Mouse (Mus musculus) heart, embryonic 14.5 days (tissue): ENCODE measurements around the gene Cacng8. TPM values are rescaled to one million over a fixed set of nuclear protein-coding genes. Genes with fewer than 3 reads are reported as not detected.

ENCODE experiments used
- ATAC-seq: fragments of 200-750 bp; cut with Nextera tagmentation; 2 replicates; pipeline ENCODE4 v1.8.0; 2017; ENCODE audit warnings: low read depth, moderate TSS enrichment; ENCODE audit not compliant: insufficient number of reproducible peaks, insufficient read depth, low FRiP score
- H3K27ac ChIP-seq, 2 experiments: fragments of 200-500 bp in 1 of 2; fragments of 300-500 bp in 1 of 2; sonication (generic) in 1 of 2; replicated peaks in 1 of 2; 2 replicates each; pipeline ENCODE4 v1.5.1; 2012 to 2014; ENCODE audit warnings: low read depth in 2 of 2, low read length in 2 of 2, control low read depth in 1 of 2, mild to moderate bottlenecking in 1 of 2, mixed read lengths in 1 of 2; ENCODE audit not compliant: control insufficient read depth in 1 of 2, insufficient read depth in 1 of 2
- H3K27me3 ChIP-seq: fragments of 300-500 bp; sonication (generic); 2 replicates; pipeline ENCODE4 v1.6.1; 2014; ENCODE audit warnings: mild to moderate bottlenecking, low read length, control low read depth; ENCODE audit not compliant: control insufficient read depth, insufficient read depth
- H3K36me3 ChIP-seq: fragments of 300-500 bp; sonication (generic); 2 replicates; pipeline ENCODE4 v1.6.1; 2014; ENCODE audit warnings: mild to moderate bottlenecking, control low read depth, low read length, mixed read lengths; ENCODE audit not compliant: control insufficient read depth, insufficient read depth
- H3K4me1 ChIP-seq, 2 experiments: fragments of 200-500 bp in 1 of 2; fragments of 300-500 bp in 1 of 2; sonication (generic) in 1 of 2; 2 replicates each; pipeline ENCODE4 v1.6.1; 2012 to 2014; ENCODE audit warnings: low read length in 2 of 2, control low read depth in 1 of 2, mixed read lengths in 1 of 2; ENCODE audit not compliant: control insufficient read depth in 2 of 2, insufficient read depth in 2 of 2
- H3K4me2 ChIP-seq: fragments of 300-500 bp; sonication (generic); 2 replicates; pipeline ENCODE4 v1.6.1; 2014; ENCODE audit warnings: mild to moderate bottlenecking, low read length
- H3K4me3 ChIP-seq, 2 experiments: fragments of 200-500 bp in 1 of 2; fragments of 300-500 bp in 1 of 2; sonication (generic) in 1 of 2; 2 replicates each; pipeline ENCODE4 v1.5.1; 2012 to 2014; ENCODE audit warnings: low read length in 2 of 2, mild to moderate bottlenecking in 2 of 2, control low read depth in 1 of 2, low read depth in 1 of 2, moderate library complexity in 1 of 2; ENCODE audit not compliant: control insufficient read depth in 1 of 2, insufficient read depth in 1 of 2
- H3K9ac ChIP-seq: fragments of 300-500 bp; sonication (generic); 2 replicates; pipeline ENCODE4 v1.6.1; 2014; ENCODE audit warnings: mild to moderate bottlenecking, low read length
- H3K9me3 ChIP-seq: fragments of 300-500 bp; sonication (generic); 2 replicates; pipeline ENCODE4 v1.6.1; 2016; ENCODE audit warnings: low read length, control low read depth; ENCODE audit not compliant: control insufficient read depth
- WGBS: fragments of 180-500 bp; shearing (Covaris S2); extraction: QIAGEN DNeasy Blood & Tissue Kit; methylation state at CpG from one replicate; pipeline ENCODE4 v1.1.7; 2014; 5-methylcytosine and 5-hydroxymethylcytosine counted together
- polyA plus RNA-seq: library from polyadenylated mRNA; unstranded; fragments of >200 nt; fragmentation: Nextera tagmentation; extraction: Ambion mirVana; gene quantifications from 2 replicates; pipeline ENCODE4 v1.2.1, GENCODE M21; 2014

The Cacng8 gene
- polyA plus RNA-seq, 1 experiment from 2014 or later, result 0.28 TPM

DNA sequence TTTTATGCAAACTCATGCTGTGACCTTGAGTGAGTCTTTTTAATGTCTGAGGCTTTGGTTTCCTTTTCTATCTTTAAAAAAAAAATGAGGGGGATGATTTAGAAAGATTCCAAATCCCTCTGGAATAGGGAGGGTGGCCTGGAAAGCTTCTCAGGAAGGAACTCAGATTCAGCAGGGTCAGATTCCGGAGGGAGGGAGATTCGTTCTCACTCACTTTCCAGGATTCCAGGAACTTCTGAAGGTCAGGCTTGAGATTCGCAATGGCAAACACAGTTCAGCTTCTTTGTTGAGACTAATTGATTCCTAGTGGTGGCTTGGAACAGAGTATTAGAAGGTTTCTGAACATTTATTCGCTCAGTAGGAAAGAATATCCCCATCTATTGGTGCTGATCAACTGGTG, 20.1 kb upstream of the Cacng8 start:
- WGBS, result 46% methylated on average over 4 of the region's 4 CpGs
- ATAC-seq, result no peak

DNA sequence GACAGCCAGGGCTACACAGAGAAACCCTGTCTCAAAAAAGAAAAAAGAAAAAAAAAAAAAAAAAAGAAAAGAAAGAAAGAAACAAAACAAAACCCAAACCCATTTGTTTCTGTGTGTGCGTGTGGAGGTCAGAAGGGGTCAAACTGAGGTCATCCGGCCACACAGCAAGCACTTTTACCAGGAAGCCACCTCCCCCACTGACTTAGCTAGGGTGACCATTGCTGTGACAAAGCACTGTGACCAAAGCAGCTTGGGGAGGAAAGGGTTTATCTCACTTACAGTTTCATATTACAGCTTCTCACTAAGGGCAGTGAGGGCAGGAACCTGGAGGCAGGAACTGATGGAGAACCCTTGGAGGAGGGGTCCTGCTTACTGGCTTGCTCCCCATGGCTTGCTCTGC, 18.1 kb upstream of the Cacng8 start:
- ATAC-seq, result no peak
- Histone ChIP-seq H3K4me1 (peaks cover 2 to 4% of the 10 kb centered on the region in 2 experiments; a peak in 1 of 4 replicates), H3K27me3 (peaks cover 7% of the 10 kb centered on the region; the same call in 1 of the 2 replicates), H3K36me3 (no peaks in the 10 kb centered on the region), H3K9me3 (no peaks in the 10 kb centered on the region), H3K4me3 (no peak overlapping the region), H3K27ac (no peak overlapping the region), H3K9ac (no peak overlapping the region), H3K4me2 (no peak overlapping the region)
- 71% methylated on average over 2 of the region's 2 CpGs for WGBS

More for the DNA sequence above, 20.1 kb upstream of the Cacng8 start:
- Histone ChIP-seq H3K4me2 (no peak overlapping the region), H3K9ac (no peak overlapping the region), H3K4me1 (peaks cover 6 to 14% of the 10 kb centered on the region in 2 experiments; a peak in 3 of 4 replicates), H3K36me3 (no peaks in the 10 kb centered on the region), H3K4me3 (no peak overlapping the region), H3K27me3 (peaks cover 27% of the 10 kb centered on the region), H3K9me3 (no peaks in the 10 kb centered on the region), H3K27ac (no peak overlapping the region)

DNA sequence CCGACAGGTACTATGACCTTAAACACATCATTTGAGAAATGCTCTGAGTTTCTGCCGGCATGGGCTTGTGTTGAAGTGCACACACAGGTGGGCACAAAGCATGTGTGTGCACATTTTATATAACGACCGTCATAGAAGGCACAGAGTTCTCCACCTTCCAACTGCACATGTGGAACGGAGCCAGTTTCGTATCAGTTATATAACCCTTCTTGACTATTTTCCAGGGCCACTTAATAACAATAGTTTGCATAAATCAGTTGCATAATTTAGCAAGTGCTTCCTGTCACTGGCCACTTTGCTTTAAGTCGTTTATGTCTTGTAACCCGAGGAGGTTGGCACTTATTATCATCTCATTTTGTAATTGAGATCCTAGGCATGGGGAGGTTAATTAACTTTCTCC, 16.7 kb upstream of the Cacng8 start:
- no peaks in the 10 kb centered on the region for H3K4me1 ChIP-seq
- ATAC-seq, result no peak
- no peak overlapping the region for H3K27ac ChIP-seq
- H3K27me3 ChIP-seq, result 0 out of 2 replicates have a peak, but pooled peaks cover 3% of the 10 kb centered on the region
- no peak overlapping the region for H3K4me3 ChIP-seq
- 82% methylated on average over 8 of the region's 8 CpGs for WGBS
- no peak overlapping the region for H3K4me2 ChIP-seq
- no peaks in the 10 kb centered on the region for H3K36me3 ChIP-seq
- no peak overlapping the region for H3K9ac ChIP-seq
- no peaks in the 10 kb centered on the region for H3K9me3 ChIP-seq

DNA sequence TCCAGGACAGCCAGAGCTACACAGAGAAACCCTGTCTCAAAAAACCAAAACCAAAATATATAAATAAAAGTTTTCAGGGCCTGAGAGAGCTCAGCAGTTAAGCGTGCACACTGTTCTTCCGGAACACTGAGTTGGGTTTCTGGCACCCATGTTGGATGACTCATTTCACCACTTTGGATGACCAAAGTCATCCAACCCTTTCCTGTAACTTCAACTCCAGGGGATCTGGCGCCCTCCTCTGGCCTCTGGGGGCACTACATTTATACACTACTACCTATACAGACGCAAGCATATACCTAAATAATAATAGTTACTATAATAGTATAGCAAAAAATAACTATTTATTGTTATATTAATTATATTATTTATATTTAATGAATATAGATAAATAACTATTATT, 13.7 kb upstream of the Cacng8 start:
- WGBS, result 41% methylated on average over 4 of the region's 4 CpGs
- Histone ChIP-seq H3K4me2 (no peak overlapping the region), H3K9ac (no peak overlapping the region), H3K9me3 (no peaks in the 10 kb centered on the region), H3K4me3 (no peak overlapping the region), H3K27ac (no peak overlapping the region), H3K27me3 (no peaks in the 10 kb centered on the region), H3K36me3 (no peaks in the 10 kb centered on the region), H3K4me1 (no peaks in the 10 kb centered on the region)
- ATAC-seq, result no peak

DNA sequence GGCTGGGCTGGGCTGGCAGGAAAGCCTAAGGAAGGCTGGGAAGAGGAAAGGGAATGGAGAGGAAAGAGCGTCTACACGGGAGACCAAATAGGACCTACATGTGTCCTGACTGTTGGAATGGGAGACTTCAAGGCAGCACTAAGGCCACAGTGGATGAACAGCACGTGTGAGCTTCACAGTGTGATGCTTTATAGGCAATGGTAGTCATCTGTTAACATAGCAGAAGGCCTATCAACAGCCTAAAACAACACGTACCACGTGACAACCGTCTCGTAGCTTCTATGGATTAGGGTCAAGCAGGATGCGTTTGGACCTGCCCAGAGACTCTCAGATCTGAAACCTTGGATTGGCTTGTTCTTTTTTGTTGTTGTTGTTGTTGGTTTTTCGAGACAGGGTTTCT, 8.4 kb upstream of the Cacng8 start:
- Histone ChIP-seq H3K9ac (no peak overlapping the region), H3K4me3 (no peak overlapping the region), H3K4me2 (no peak overlapping the region), H3K9me3 (no peaks in the 10 kb centered on the region), H3K36me3 (no peaks in the 10 kb centered on the region), H3K27me3 (no peaks in the 10 kb centered on the region), H3K4me1 (no peaks in the 10 kb centered on the region), H3K27ac (no peak overlapping the region)
- WGBS, result 77% methylated on average over 9 of the region's 9 CpGs
- ATAC-seq, result no peak

DNA sequence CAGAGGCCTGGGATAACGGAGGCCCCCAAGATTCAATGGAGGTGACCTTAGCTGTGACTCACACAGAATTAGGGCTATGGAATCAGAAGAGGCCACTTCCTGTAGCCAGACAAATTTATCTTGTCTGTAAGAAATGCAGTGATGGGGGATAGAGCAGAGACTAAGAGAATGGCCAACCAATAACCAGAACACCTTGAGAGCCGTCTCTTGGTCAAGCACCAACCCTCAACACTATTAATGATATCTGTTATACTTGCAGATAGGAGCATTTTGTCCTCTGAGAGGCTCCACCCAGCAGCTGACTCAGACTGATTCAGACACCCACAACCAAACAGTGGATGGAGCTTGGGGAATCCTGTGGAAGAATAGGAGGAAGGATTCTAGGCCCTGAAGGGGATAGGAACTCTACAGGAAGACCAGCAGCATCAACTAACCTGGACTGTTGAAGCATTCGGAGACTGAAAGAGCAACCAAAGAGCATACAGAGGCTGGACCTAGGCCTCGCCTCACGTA, 5.6 kb upstream of the Cacng8 start:
- H3K9me3 ChIP-seq, result no peaks in the 10 kb centered on the region
- no peak for ATAC-seq
- 72% methylated on average over 5 of the region's 5 CpGs for WGBS
- no peak overlapping the region for H3K27ac ChIP-seq
- no peak overlapping the region for H3K9ac ChIP-seq
- no peak overlapping the region for H3K4me3 ChIP-seq
- H3K36me3 ChIP-seq, result no peaks in the 10 kb centered on the region
- no peak overlapping the region for H3K4me2 ChIP-seq
- no peaks in the 10 kb centered on the region; a peak in 1 of 4 replicates for H3K4me1 ChIP-seq
- no peaks in the 10 kb centered on the region for H3K27me3 ChIP-seq

DNA sequence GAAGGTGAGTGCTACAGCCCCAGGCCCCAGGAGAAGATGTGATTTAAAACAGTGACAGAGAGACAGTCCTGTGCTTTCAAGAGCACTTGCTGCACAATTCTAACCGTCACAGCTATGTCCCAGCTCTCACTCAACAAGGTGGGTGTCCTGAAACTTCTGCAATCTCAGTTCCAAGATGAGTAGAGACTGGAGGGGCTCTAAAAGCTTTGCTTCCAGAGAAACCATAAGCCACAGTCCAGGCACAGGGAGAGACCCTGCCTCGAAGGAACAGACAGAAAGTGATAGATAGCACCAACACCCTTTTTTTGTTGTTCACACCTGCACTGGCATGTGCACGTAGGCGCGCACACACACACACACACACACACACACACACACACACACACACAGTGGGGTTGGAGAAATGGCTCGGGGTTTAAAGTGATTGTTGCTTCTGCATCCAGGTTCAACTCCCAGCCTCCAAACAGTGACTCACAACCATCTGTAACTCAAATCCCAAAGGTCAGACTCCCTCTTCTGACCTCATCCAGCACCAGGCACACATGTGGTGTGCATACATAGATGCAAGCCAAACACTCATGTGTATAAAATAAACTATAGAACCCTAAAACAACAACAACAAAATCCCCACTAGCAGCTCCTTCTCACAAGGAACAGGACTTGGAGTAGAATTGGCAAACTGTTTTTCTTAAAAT, 4.3 kb upstream of the Cacng8 start:
- no peak for ATAC-seq

More for the DNA sequence above, 4.3 kb upstream of the Cacng8 start:
- H3K36me3 ChIP-seq, result no peaks in the 10 kb centered on the region
- no peak overlapping the region for H3K27ac ChIP-seq
- H3K9ac ChIP-seq, result no peak overlapping the region
- no peaks in the 10 kb centered on the region; a peak in 1 of 4 replicates for H3K4me1 ChIP-seq
- H3K4me2 ChIP-seq, result no peak overlapping the region
- no peak overlapping the region for H3K4me3 ChIP-seq
- H3K27me3 ChIP-seq, result 0 out of 2 replicates have a peak, but pooled peaks cover 2% of the 10 kb centered on the region
- H3K9me3 ChIP-seq, result no peaks in the 10 kb centered on the region
- 73% methylated on average over 6 of the region's 6 CpGs for WGBS
